Comparison of ENCODE assay signal across 13 mouse cellular contexts in genomic region chr3:107597586-107598389, GRCm38 (mm10). TPM values are rescaled to one million over a fixed set of nuclear protein-coding genes. Genes with fewer than 3 reads are reported as not detected.
A peak's percentile ranks its signal among the peaks of the same experiment; 100 is the strongest.
DNase-seq lines count a peak whose midpoint lies in the region; ATAC-seq lines count a peak whose summit lies in the region.
"Had no signal": no experiment of that assay in that cellular context is flagged by ENCODE, and none has a peak within 500 bp of the region (broad histone marks: within the 10 kb centered on the region; RNA-seq: fewer than 3 reads in every experiment).

No protein-coding gene starts in this region.

- H3K27ac ChIP-seq in hindbrain, embryonic 11.5 days (ENCODE audit: low read depth, low read length), result no peak overlapping the region
- H3K27ac ChIP-seq in hindbrain, embryonic 14.5 days, result no peak overlapping the region
- H3K27ac ChIP-seq in embryonic facial prominence, embryonic 13.5 days, result peak overlapping the region; percentile 66
- no peak overlapping the region for H3K27ac ChIP-seq in neural tube, embryonic 11.5 days (ENCODE audit: low read depth, low read length)
- H3K27ac ChIP-seq: heart, embryonic 13.5 days; liver, embryonic 13.5 days had no signal

- H3K36me3 ChIP-seq in hindbrain, embryonic 11.5 days (ENCODE audit: control insufficient read depth, insufficient read depth, low read length), result no peaks in the 10 kb centered on the region
- H3K36me3 ChIP-seq in hindbrain, embryonic 14.5 days (replicated peaks; ENCODE audit: control insufficient read depth, insufficient read depth), result no peaks in the 10 kb centered on the region
- H3K36me3 ChIP-seq in embryonic facial prominence, embryonic 13.5 days, result peaks cover 13% of the 10 kb centered on the region; the same call in 1 of the 2 replicates
- H3K36me3 ChIP-seq in neural tube, embryonic 11.5 days (ENCODE audit: control insufficient read depth, insufficient read depth, low read length), result no peaks in the 10 kb centered on the region
- H3K36me3 ChIP-seq: heart, embryonic 13.5 days; liver, embryonic 13.5 days had no signal

- no peak overlapping the region for H3K4me3 ChIP-seq in hindbrain, embryonic 11.5 days (ENCODE audit: low read depth, low read length)
- no peak overlapping the region for H3K4me3 ChIP-seq in hindbrain, embryonic 14.5 days (replicated peaks; ENCODE audit: low read length)
- peak overlapping the region; percentile 65 for H3K4me3 ChIP-seq in embryonic facial prominence, embryonic 13.5 days
- no peak overlapping the region for H3K4me3 ChIP-seq in neural tube, embryonic 11.5 days (ENCODE audit: low read depth, low read length)
- H3K4me3 ChIP-seq: heart, embryonic 13.5 days; liver, embryonic 13.5 days had no signal

- no peaks in the 10 kb centered on the region for H3K9me3 ChIP-seq in hindbrain, embryonic 11.5 days (ENCODE audit: control insufficient read depth, low read length)
- no peaks in the 10 kb centered on the region for H3K9me3 ChIP-seq in hindbrain, embryonic 14.5 days (ENCODE audit: control insufficient read depth, low read length)
- H3K9me3 ChIP-seq in embryonic facial prominence, embryonic 13.5 days, result no peaks in the 10 kb centered on the region
- H3K9me3 ChIP-seq in neural tube, embryonic 11.5 days (ENCODE audit: control insufficient read depth, low read length), result no peaks in the 10 kb centered on the region
- H3K9me3 ChIP-seq: heart, embryonic 13.5 days; liver, embryonic 13.5 days had no signal

- ATAC-seq in hindbrain, embryonic 11.5 days (ENCODE audit: low FRiP score), result no peak
- ATAC-seq in hindbrain, embryonic 14.5 days (ENCODE audit: low FRiP score), result no peak
- ATAC-seq in embryonic facial prominence, embryonic 13.5 days (ENCODE audit: insufficient number of reproducible peaks, insufficient read depth, low FRiP score, low TSS enrichment, low read depth), result no peak
- no peak for ATAC-seq in neural tube, embryonic 11.5 days (ENCODE audit: insufficient read depth, low FRiP score, low TSS enrichment)

- H3K4me2 ChIP-seq in hindbrain, embryonic 11.5 days (replicated peaks; ENCODE audit: low read depth, low read length), result no peak overlapping the region
- H3K4me2 ChIP-seq in hindbrain, embryonic 14.5 days (replicated peaks), result no peak overlapping the region
- peak overlapping the region; percentile 73 for H3K4me2 ChIP-seq in embryonic facial prominence, embryonic 13.5 days
- H3K4me2 ChIP-seq in neural tube, embryonic 11.5 days (ENCODE audit: low read depth), result no peak overlapping the region
- H3K4me2 ChIP-seq: heart, embryonic 13.5 days; liver, embryonic 13.5 days had no signal

- 3% methylated on average over 22 of the region's 22 CpGs for WGBS in hindbrain, embryonic 11.5 days
- 4% methylated on average over 22 of the region's 22 CpGs for whole genome bisulfite sequencing in hindbrain, embryonic 14.5 days
- WGBS in embryonic facial prominence, embryonic 13.5 days, result 13% methylated on average over 22 of the region's 22 CpGs
- 3% methylated on average over 22 of the region's 22 CpGs for WGBS in neural tube, embryonic 11.5 days

- peaks cover 69% of the 10 kb centered on the region for H3K27me3 ChIP-seq in hindbrain, embryonic 11.5 days (ENCODE audit: control insufficient read depth, insufficient read depth, low read length)
- H3K27me3 ChIP-seq in hindbrain, embryonic 14.5 days (ENCODE audit: control insufficient read depth, insufficient read depth, low read length), result peaks cover 73% of the 10 kb centered on the region
- peaks cover 87% of the 10 kb centered on the region for H3K27me3 ChIP-seq in embryonic facial prominence, embryonic 13.5 days
- H3K27me3 ChIP-seq in neural tube, embryonic 11.5 days (ENCODE audit: control insufficient read depth, insufficient read depth, low read length), result peaks cover 73% of the 10 kb centered on the region

- H3K9ac ChIP-seq in hindbrain, embryonic 11.5 days (ENCODE audit: low read depth, low read length), result no peak overlapping the region
- H3K9ac ChIP-seq in hindbrain, embryonic 14.5 days, result no peak overlapping the region
- H3K9ac ChIP-seq in embryonic facial prominence, embryonic 13.5 days, result peak overlapping the region; percentile 91
- no peak overlapping the region for H3K9ac ChIP-seq in neural tube, embryonic 11.5 days (ENCODE audit: low read length)
- H3K9ac ChIP-seq: heart, embryonic 13.5 days; liver, embryonic 13.5 days had no signal

- peaks cover 7% of the 10 kb centered on the region for H3K4me1 ChIP-seq in hindbrain, embryonic 11.5 days (replicated peaks; ENCODE audit: control insufficient read depth, insufficient read depth, low read length)
- H3K4me1 ChIP-seq in hindbrain, embryonic 14.5 days (replicated peaks; ENCODE audit: control insufficient read depth, insufficient read depth, low read length), result peaks cover 11% of the 10 kb centered on the region; the same call in 1 of the 2 replicates
- H3K4me1 ChIP-seq in embryonic facial prominence, embryonic 13.5 days, result peaks cover 62% of the 10 kb centered on the region
- peaks cover 10% of the 10 kb centered on the region for H3K4me1 ChIP-seq in neural tube, embryonic 11.5 days (ENCODE audit: control insufficient read depth, insufficient read depth, low read length)

- DNase-seq in hindbrain, embryonic 11.5 days (ENCODE audit: low spot score), result peak; percentile 68
- no peak for DNase-seq in hindbrain, embryonic 14.5 days (ENCODE audit: low spot score)
- DNase-seq in thymus, postnatal 0 days (ENCODE audit: low spot score), result peak; percentile 10
- no peak for DNase-seq in thymus, postnatal 25 days
- DNase-seq in neural tube, embryonic 11.5 days (ENCODE audit: low spot score), result peak; percentile 40
- no peak for DNase-seq in right cerebral cortex, adult 2 months (ENCODE audit: low spot score in 2 of 2)
- DNase-seq: adrenal gland, postnatal 10 days; cerebellum, postnatal 14 days; liver, embryonic 13.5 days had no signal

RNA-seq across cellular contexts. Expression of gene Alx3, which starts 3.0 kb away (rescaled TPM):
- 0.73 and 1.5 TPM in 2 replicates for polyA plus RNA-seq in hindbrain, embryonic 11.5 days (2014; fragmentation: Nextera tagmentation; extraction: Ambion mirVana)
- 0.12 TPM in 1 of 2 replicates, not detected in the other for polyA plus RNA-seq in hindbrain, embryonic 14.5 days (2014; fragmentation: Nextera tagmentation; extraction: Ambion mirVana)
- polyA plus RNA-seq in thymus, postnatal 0 days (2015; fragmentation: Nextera tagmentation; extraction: Ambion mirVana), result 0.44 and 0.54 TPM in 2 replicates
- 31.5 and 50.5 TPM in 2 replicates for polyA plus RNA-seq in embryonic facial prominence, embryonic 13.5 days (2015; fragmentation: Nextera tagmentation; extraction: Ambion mirVana)
- 0.88 and 1.5 TPM in 2 replicates for polyA plus RNA-seq in neural tube, embryonic 11.5 days (2014; fragmentation: Nextera tagmentation; extraction: Ambion mirVana)
- polyA plus RNA-seq: large intestine, adult 2 months; spleen, adult 2 months had no signal

RNA-seq across cellular contexts. Expression of gene Gm10961, which starts 33.3 kb away (rescaled TPM):
- not detected in 2 replicates for polyA plus RNA-seq in hindbrain, embryonic 11.5 days (2014; fragmentation: Nextera tagmentation; extraction: Ambion mirVana)
- not detected in 2 replicates for polyA plus RNA-seq in hindbrain, embryonic 14.5 days (2014; fragmentation: Nextera tagmentation; extraction: Ambion mirVana)
- not detected in 2 replicates for polyA plus RNA-seq in thymus, postnatal 0 days (2015; fragmentation: Nextera tagmentation; extraction: Ambion mirVana)
- not detected in 2 replicates for polyA plus RNA-seq in embryonic facial prominence, embryonic 13.5 days (2015; fragmentation: Nextera tagmentation; extraction: Ambion mirVana)
- not detected in 2 replicates for polyA plus RNA-seq in neural tube, embryonic 11.5 days (2014; fragmentation: Nextera tagmentation; extraction: Ambion mirVana)
- polyA plus RNA-seq: heart, embryonic 13.5 days; large intestine, adult 2 months; liver, embryonic 13.5 days; spleen, adult 2 months had no signal

RNA-seq across cellular contexts. Expression of gene Strip1, which starts 33.7 kb away (rescaled TPM):
- 85.1 and 100 TPM in 2 replicates for polyA plus RNA-seq in hindbrain, embryonic 11.5 days (2014; fragmentation: Nextera tagmentation; extraction: Ambion mirVana)
- polyA plus RNA-seq in hindbrain, embryonic 14.5 days (2014; fragmentation: Nextera tagmentation; extraction: Ambion mirVana), result 158 and 170 TPM in 2 replicates
- polyA plus RNA-seq in thymus, postnatal 0 days (2015; fragmentation: Nextera tagmentation; extraction: Ambion mirVana), result 30.5 and 33.4 TPM in 2 replicates
- 65.3 and 69.1 TPM in 2 replicates for polyA plus RNA-seq in embryonic facial prominence, embryonic 13.5 days (2015; fragmentation: Nextera tagmentation; extraction: Ambion mirVana)
- polyA plus RNA-seq in neural tube, embryonic 11.5 days (2014; fragmentation: Nextera tagmentation; extraction: Ambion mirVana), result 101 and 108 TPM in 2 replicates

RNA-seq across cellular contexts. Expression of gene Ubl4b, which starts 42.9 kb away (rescaled TPM):
- polyA plus RNA-seq in hindbrain, embryonic 11.5 days (2014; fragmentation: Nextera tagmentation; extraction: Ambion mirVana), result not detected in 2 replicates
- polyA plus RNA-seq in hindbrain, embryonic 14.5 days (2014; fragmentation: Nextera tagmentation; extraction: Ambion mirVana), result not detected in 2 replicates
- polyA plus RNA-seq in thymus, postnatal 0 days (2015; fragmentation: Nextera tagmentation; extraction: Ambion mirVana), result not detected in 2 replicates
- polyA plus RNA-seq in embryonic facial prominence, embryonic 13.5 days (2015; fragmentation: Nextera tagmentation; extraction: Ambion mirVana), result 0.34 and 0.44 TPM in 2 replicates
- not detected in 2 replicates for polyA plus RNA-seq in neural tube, embryonic 11.5 days (2014; fragmentation: Nextera tagmentation; extraction: Ambion mirVana)
- polyA plus RNA-seq: heart, embryonic 13.5 days; large intestine, adult 2 months; liver, embryonic 13.5 days; spleen, adult 2 months had no signal

Comparison
In these comparisons a context has a peak if more than half of its experiments do, and no peak if none do; other contexts are left out.
1. DNase-seq: peak in hindbrain, embryonic 11.5 days (single experiment), thymus, postnatal 0 days (single experiment) and neural tube, embryonic 11.5 days (single experiment); none in hindbrain, embryonic 14.5 days (single experiment), thymus, postnatal 25 days (single experiment) and right cerebral cortex, adult 2 months (0 of 2).
2. RNA of gene Alx3, which starts 3.0 kb away (polyA plus RNA-seq): 31.5 to 50.5 TPM in embryonic facial prominence, embryonic 13.5 days; 0.88 to 1.5 TPM in neural tube, embryonic 11.5 days, 0.73 to 1.5 TPM in hindbrain, embryonic 11.5 days, 0.44 to 0.54 TPM in thymus, postnatal 0 days and 0.12 TPM in hindbrain, embryonic 14.5 days; every median in the first group is over 10 times any median in the second.